10 mouse cellular contexts compared by ENCODE assay signal in genomic region chr17:48582486-48582990, GRCm38 (mm10).
DNase-seq lines count a peak whose midpoint lies in the region; ATAC-seq and TF ChIP-seq lines count a peak whose summit lies in the region.
"Had no signal": no experiment of that assay in that cellular context is flagged by ENCODE, and none has a peak within 500 bp of the region (broad histone marks: within the 10 kb centered on the region; RNA-seq: fewer than 3 reads in every experiment).

No protein-coding gene starts in this region.

- no peaks in the 10 kb centered on the region for H3K9me3 ChIP-seq in kidney, embryonic 14.5 days (ENCODE audit: control insufficient read depth, low read length)
- no peaks in the 10 kb centered on the region for H3K9me3 ChIP-seq in embryonic facial prominence, embryonic 13.5 days
- no peaks in the 10 kb centered on the region for H3K9me3 ChIP-seq in hindbrain, postnatal 0 days (ENCODE audit: low read length)
- H3K9me3 ChIP-seq in neural tube, embryonic 13.5 days = no peaks in the 10 kb centered on the region

- H3K4me3 ChIP-seq in kidney, embryonic 14.5 days (ENCODE audit: low read length) = peak overlapping the region; percentile 15
- peak overlapping the region; percentile 16; the same call in 1 of the 2 replicates for H3K4me3 ChIP-seq in embryonic facial prominence, embryonic 13.5 days
- H3K4me3 ChIP-seq in hindbrain, postnatal 0 days (ENCODE audit: low read length) = 0 out of 2 replicates have a peak overlapping the region, but pooled peaks have one; percentile 2
- H3K4me3 ChIP-seq in neural tube, embryonic 13.5 days = peak overlapping the region; percentile 8; the same call in 1 of the 2 replicates

- DNase-seq in kidney, adult 8-10 months = no peak
- peak; percentile 24 for DNase-seq in hindbrain, postnatal 0 days (ENCODE audit: low spot score)
- DNase-seq in spleen, adult 18-20 months = no peak
- no peak for DNase-seq in ovary, postnatal 14 days (ENCODE audit: low spot score)
- no peak for DNase-seq in layer of hippocampus, postnatal 14 days (ENCODE audit: low spot score in 2 of 2)
- DNase-seq: kidney, adult 18-20 months; left cerebral cortex, postnatal 4 days had no signal

- peaks cover 4% of the 10 kb centered on the region; the same call in 1 of the 2 replicates for H3K4me1 ChIP-seq in kidney, embryonic 14.5 days (ENCODE audit: control insufficient read depth, insufficient read depth, low read length)
- no peaks in the 10 kb centered on the region for H3K4me1 ChIP-seq in embryonic facial prominence, embryonic 13.5 days
- H3K4me1 ChIP-seq in hindbrain, postnatal 0 days (ENCODE audit: insufficient read depth, low read length) = no peaks in the 10 kb centered on the region
- peaks cover 19% of the 10 kb centered on the region for H3K4me1 ChIP-seq in neural tube, embryonic 13.5 days (replicated peaks)

- H3K4me2 ChIP-seq in kidney, embryonic 14.5 days (replicated peaks; ENCODE audit: low read depth, low read length) = peak overlapping the region; percentile 35
- H3K4me2 ChIP-seq in embryonic facial prominence, embryonic 13.5 days = peak overlapping the region; percentile 46
- H3K4me2 ChIP-seq in hindbrain, postnatal 0 days (ENCODE audit: low read depth, low read length) = peak overlapping the region; percentile 46
- peak overlapping the region; percentile 34 for H3K4me2 ChIP-seq in neural tube, embryonic 13.5 days

- no peaks in the 10 kb centered on the region for H3K36me3 ChIP-seq in kidney, embryonic 14.5 days (ENCODE audit: control insufficient read depth, insufficient read depth, low read length)
- no peaks in the 10 kb centered on the region for H3K36me3 ChIP-seq in embryonic facial prominence, embryonic 13.5 days
- no peaks in the 10 kb centered on the region for H3K36me3 ChIP-seq in hindbrain, postnatal 0 days (ENCODE audit: insufficient read depth, low read length)
- H3K36me3 ChIP-seq in neural tube, embryonic 13.5 days = no peaks in the 10 kb centered on the region

- H3K27ac ChIP-seq in kidney, embryonic 14.5 days (ENCODE audit: low read depth, low read length) = no peak overlapping the region
- no peak overlapping the region for H3K27ac ChIP-seq in embryonic facial prominence, embryonic 13.5 days
- H3K27ac ChIP-seq in hindbrain, postnatal 0 days = no peak overlapping the region
- H3K27ac ChIP-seq in neural tube, embryonic 13.5 days (replicated peaks) = peak overlapping the region; percentile 15; the same call in 1 of the 2 replicates

- no peak for TF ChIP-seq CTCF in hindbrain, postnatal 0 days (IDR thresholded peaks at IDR 0.05; ENCODE audit: low read depth)

- WGBS in kidney, embryonic 14.5 days = 34% methylated on average over 14 of the region's 14 CpGs
- WGBS in embryonic facial prominence, embryonic 13.5 days = 40% methylated on average over 14 of the region's 14 CpGs
- 34% methylated on average over 14 of the region's 14 CpGs for WGBS in hindbrain, postnatal 0 days
- WGBS in neural tube, embryonic 13.5 days = 41% methylated on average over 14 of the region's 14 CpGs

- no peak for ATAC-seq in kidney, embryonic 14.5 days (ENCODE audit: low FRiP score, low TSS enrichment)
- ATAC-seq in embryonic facial prominence, embryonic 13.5 days (ENCODE audit: insufficient number of reproducible peaks, insufficient read depth, low FRiP score, low TSS enrichment, low read depth) = no peak
- no peak for ATAC-seq in hindbrain, postnatal 0 days
- ATAC-seq in neural tube, embryonic 13.5 days (ENCODE audit: low read depth) = peak; percentile 28; the same call in 1 of the 2 replicates

- H3K9ac ChIP-seq in kidney, embryonic 14.5 days (ENCODE audit: low read depth, low read length) = no peak overlapping the region
- H3K9ac ChIP-seq in embryonic facial prominence, embryonic 13.5 days = no peak overlapping the region
- no peak overlapping the region for H3K9ac ChIP-seq in hindbrain, postnatal 0 days (replicated peaks; ENCODE audit: low read length)
- peak overlapping the region; percentile 41; the same call in 1 of the 2 replicates for H3K9ac ChIP-seq in neural tube, embryonic 13.5 days

- H3K27me3 ChIP-seq in kidney, embryonic 14.5 days (ENCODE audit: control insufficient read depth, insufficient read depth, low read length) = no peaks in the 10 kb centered on the region
- no peaks in the 10 kb centered on the region for H3K27me3 ChIP-seq in embryonic facial prominence, embryonic 13.5 days
- H3K27me3 ChIP-seq in hindbrain, postnatal 0 days (ENCODE audit: insufficient read depth, low read length) = no peaks in the 10 kb centered on the region
- H3K27me3 ChIP-seq in neural tube, embryonic 13.5 days = no peaks in the 10 kb centered on the region
